Mouse (Mus musculus): ENCODE results near the gene Otos.
A peak's percentile ranks its signal among the peaks of the same experiment; 100 is the strongest.

Otos gene

GRCm38 (mm10) chr1:92611008-92611407 is 37.6 kb downstream of the Otos start:
- DNase-seq (ENCODE audit: low spot score in 2 of 2): peak; percentile 13 to 36

- DNase-seq (ENCODE audit: low spot score in 2 of 2): no peak
These were observed 40.9 kb downstream of the Otos start for GRCm38 (mm10) chr1:92607711-92608110.

- no peak for DNase-seq (ENCODE audit: low spot score in 2 of 2)
These were observed 43.2 kb downstream of the Otos start, which contains the start of gene Olfr1410 for GRCm38 (mm10) chr1:92605482-92605881. Gene Olfr1410, plus strand, starts transcription at chr1:92605782.

GRCm38 (mm10) chr1:92596019-92596418 is 52.6 kb downstream of the Otos start:
- no peak for DNase-seq (ENCODE audit: low spot score in 2 of 2)
